Mouse (Mus musculus): ENCODE results near the gene Mbd6.
"Not testable (repeated sequence)": the region's sequence is repeated elsewhere in the genome, so short reads cannot be mapped to it uniquely, and the experiment has no call there.

The Mbd6 gene

DNA sequence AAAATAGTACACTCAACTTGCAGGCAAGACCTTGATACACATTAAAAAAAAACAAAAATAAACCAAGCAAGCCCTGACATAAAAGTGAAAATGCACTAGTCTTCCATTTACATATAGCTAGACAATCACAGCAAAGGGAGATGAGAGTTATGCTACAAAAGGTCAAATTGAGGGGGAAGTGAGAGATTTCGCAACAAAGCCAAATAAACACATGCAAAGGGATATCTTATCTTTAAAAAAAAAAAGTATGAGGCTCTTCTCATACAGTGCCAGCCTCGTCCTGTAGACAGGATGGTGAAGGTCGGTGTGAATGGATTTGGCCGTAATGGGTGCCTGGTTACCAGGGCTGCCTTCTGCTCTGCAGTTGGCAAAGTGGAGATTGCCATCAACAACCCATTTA lies 24.0 kb upstream of the Mbd6 start:
- DNase-seq (ENCODE audit: low spot score): no peak

DNA sequence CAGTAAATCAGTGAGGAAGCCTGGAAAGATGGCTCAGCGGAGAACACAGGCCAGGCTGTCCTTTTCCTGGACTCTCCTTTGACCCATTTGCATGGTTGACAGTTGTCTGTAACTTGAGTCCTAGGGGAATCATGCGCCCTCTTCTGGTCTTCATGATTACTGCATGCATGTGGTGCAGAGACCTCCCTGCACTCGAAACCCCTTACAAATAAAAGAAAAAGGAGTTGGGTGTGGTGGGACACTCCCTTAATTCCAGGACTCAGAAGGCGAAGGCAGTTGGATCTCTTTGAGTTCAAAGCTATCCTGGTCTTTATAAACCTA lies 23.5 kb upstream of the Mbd6 start:
- peak; percentile 74 for DNase-seq (ENCODE audit: low spot score)

DNA sequence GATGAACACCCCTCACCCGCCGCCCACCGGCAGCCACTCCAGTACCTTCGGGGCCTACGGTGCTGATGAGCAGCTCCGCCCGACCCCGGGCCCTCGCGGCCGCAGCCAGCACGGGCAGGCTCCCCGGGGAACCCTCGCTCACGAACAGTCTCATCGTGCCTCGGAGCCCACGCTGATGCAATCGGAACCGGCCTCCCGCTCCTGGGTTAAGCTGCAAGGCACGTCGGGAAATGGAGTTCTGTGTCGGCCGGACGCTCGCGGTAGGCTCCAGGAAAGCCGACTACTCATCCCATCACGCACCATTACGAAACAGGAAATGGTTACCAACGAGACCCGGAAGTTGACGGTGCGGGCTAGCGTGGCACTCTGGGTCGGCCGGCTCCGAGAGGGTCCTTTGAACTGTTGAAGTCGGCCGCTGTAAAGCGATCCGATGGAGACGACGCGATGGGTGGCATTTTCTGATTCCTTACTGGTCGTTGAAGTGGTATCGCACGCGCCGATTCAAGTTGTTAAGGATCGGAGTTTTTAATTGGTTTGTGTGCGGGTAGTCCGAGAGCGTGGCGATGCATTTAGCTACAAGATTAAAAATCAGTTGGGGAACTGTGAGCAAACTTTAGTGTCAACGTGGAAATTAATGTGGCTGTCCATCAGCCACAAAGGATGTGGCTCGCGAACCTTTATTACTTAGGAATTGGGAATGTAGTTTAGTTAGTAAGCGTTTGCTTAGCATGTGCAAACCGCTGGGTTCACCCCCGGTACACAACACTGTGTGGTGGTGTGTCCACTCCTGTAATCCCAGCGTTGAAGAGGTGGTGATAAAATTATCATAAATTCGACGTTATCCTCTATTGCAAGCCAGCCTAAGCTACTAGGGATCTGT lies 22.9 kb upstream of the Mbd6 start, which contains the start of gene Mars:
Gene Mars (minus strand): TSS at position 311 of the 880 bp plus-strand sequence.
- DNase-seq (ENCODE audit: low spot score): peak; percentile 87

DNA sequence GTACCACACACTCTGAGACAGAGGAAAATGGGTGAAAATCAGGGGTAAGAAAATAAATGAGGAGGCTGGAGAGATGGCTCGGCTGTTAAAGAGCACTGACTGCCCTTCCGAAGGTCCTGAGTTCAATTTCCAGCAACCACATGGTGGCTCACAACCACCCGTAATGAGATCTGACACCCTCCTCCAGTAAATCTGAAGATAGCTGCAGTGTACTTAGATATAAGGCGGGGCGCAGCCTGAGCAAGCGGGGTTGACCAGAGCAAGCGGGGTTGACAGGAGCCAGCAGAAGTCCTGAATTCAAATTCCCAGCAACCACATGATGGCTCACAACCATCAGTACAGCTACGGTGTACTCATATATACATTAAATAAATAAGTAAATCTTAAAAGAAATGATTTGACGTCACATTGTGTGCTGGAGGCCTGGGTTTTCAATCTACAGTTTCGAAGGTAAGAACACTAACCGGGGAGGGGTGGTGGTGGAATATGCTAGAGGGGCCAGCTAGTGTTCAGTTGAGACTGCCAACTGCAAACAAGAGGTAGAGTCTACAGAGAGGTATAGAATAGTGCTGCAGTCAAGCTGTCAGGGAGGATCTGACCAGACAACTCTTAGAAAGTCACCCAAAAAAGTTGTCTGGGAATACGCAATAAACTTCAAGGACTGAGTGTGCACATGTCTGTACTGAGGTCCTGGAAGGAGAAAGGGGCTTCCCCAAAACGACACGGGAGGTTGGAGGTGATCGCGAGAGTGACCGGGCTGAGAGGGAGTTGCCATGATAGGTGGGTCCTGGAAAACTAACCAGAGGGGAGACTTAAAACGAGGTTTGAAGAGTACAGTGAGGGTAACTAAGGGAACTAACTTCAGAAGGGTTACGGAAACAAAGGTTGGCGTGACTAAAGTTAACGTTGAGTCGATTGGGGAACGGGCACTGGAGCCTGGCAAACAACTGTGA lies 22.0 kb upstream of the Mbd6 start:
- no peak for DNase-seq (ENCODE audit: low spot score)

DNA sequence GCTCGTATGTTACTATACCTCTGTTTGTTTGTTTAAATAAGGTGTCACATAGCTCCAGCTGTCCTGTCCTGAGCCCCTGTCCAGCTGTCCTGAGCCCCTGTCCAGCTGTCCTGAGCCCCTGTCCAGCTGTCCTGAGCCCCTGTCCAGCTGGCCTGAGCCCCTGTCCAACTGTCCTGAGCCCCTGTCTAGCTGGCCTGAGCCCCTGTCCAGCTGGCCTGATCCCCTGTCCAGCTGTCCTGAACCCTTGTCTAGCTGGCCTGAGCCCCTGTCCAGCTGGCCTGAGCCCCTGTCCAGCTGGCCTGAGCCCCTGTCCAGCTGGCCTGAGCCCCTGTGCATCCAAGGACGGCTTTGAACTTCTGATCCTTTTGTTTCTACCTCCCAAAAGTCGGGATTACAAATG lies 20.3 kb upstream of the Mbd6 start:
- DNase-seq (ENCODE audit: low spot score): not testable (repeated sequence)

DNA sequence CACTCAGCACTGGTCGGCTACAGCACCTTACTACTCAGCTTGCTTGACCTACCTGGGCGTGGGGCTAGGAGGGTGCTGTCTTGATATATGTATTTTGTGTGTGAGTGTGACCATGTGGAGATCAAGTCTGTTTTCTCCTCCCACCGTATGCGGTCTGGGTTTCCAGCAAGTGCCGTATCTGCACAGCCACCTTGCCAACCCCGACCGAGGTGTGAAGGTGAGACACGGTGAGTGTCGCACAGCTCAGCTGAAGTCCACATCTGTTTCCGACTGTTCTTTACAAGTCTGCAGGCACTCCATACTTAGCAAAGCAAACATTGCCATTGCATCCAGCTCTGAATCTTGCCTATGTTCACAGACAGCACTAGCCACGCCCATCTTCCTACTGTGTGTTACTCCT lies 14.3 kb upstream of the Mbd6 start:
- DNase-seq (ENCODE audit: low spot score): no peak

DNA sequence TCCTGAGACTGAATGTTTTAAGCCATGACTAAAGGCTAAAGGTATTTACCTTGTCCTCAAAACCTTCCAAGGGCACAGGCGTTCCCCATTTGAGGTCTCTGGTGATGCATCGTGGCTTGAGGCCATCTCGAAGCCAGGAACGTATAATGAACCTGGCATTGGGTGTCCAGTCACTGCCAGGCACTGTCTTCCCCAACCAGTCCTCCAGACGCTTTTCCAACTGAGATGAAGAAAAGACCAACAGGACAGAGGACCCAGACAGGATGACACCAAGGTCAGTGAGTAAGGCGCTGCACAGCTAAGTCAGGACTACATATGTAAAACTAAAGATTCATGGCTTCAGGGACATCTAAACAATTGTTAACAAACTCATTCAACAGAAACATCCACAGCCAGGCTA lies 11.5 kb upstream of the Mbd6 start:
- no peak for DNase-seq (ENCODE audit: low spot score)

DNA sequence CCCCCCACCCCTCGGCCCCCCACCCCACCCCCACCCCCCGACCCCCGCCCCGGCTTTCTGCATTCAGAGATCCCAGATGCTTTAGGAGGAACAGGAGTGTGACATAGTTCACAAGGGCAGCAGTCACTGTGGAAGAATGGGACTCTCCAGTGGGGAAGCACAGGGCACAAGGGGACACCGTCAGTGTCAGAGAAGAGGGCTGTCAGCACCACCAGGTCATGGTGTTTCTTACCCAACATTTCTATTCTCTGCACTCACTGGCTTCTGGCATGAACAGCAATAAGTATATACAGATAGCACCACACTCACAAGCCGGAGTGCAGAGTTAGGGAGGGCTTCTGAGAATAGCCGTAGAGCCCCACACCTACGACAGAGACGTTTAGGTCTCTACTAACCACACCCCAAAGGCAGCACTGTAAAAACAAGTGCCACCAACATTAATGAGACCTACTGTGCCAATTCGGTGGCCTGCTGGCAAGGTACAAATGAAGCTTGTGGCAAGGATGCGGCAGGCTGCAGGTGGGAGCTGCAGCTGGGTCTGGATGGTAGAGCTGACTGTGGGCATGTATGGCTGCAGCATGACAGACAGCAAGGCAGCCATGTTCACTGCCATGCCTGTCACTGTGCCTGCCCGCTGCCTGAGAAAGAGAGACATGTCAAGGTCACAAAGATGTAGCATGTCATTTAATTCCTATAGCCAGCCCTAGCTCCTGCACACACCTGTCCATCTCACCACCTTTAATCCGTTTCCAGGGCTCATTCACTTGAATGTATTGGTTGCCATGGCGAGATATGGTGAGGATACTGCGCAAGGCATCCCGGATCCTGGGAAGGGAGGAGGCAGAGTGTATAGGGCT lies 8.4 kb upstream of the Mbd6 start:
- no peak for DNase-seq (ENCODE audit: low spot score)

DNA sequence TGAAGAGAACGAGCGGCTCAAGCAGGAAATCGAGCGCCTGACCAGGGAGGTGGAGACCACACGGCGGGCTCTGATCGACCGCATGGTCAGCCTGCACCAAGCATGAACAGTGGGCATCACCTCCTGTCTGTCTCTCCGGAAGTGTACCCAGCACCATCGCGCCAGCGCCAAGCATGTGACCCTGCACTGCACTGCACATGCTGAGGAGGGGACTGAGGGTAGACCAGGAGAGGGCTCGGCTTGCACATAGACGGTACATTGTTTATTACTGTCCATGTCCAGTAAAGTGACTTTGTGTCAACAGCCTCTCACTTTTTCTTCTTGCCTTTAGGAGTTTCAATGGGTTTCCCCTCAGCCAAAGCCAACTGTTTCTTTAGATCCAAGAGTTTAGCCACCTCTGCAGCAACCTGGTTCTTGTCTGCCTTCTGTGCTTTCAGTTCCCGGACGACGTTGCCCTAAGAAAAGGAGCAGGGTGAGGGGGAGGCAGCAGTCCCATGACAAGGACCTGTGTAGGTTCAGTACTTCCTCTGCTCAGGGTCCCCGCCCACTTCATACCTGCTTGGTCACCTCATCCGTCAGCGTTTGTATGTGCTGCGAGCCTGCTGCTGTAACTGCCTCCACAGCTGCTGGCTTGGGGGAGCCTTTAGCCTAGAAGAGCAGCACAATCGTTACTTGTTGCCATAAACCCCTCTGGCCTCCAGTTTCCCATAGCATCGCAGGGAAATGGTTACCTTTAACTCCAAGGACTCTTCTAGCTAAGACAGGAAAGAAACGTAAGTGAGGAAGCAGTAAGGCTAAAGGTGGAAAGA lies 7.4 kb upstream of the Mbd6 start:
- no peak for DNase-seq (ENCODE audit: low spot score)

DNA sequence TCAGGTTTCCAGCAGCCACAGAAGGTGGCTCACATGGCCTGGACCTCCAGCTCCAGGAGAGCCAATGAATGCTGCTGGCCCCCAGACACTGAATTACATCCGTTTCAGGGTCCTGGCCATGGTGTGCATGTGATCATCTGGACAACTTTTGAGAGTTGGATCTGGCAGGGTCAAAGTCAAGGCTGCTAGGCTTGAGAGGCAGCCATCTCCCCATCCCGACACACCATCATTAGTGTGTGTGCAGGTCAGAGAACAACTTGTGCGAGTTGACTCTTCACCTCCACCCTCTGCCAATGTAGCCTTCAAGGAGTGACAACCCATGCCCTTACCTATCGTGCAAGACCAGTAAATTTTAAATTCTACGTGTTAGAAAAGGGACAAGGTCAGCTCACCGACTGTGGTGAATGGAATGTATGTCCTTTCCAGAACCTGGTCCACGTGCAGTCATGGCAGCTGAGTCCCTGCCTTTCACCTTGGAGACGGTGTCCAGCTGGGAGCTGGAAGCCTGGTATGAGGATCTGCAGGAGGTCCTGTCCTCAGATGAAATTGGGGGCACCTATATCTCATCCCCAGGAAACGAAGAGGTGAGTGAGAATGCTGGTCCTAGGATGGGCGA lies 6.2 kb upstream of the Mbd6 start:
- DNase-seq (ENCODE audit: low spot score): no peak

DNA sequence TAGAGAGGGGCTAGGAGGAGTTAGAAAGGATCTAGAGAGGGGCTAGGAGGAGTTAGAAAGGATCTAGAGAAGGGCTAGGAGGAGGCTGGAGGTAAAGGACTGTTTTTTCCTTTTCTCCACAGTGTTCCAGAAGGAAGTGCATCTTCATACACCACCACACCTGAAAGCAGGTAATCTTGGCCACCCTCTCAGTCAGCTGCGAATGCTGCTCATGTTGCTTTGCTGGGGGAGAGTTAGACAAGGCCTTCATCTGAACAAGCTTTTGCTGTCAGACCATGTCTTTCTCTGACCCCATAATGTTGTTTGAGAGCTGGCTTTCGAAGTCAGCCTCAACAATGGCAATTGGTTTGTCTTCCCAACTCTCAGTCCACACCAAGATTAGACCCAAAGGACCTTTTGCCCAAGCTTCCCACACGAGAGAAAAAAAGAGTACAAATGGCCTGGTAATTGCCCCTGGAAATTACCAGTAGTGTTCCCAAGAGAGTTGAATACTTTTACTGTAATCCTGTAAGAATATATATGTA lies 4.8 kb upstream of the Mbd6 start:
- no peak for DNase-seq (ENCODE audit: low spot score)

DNA sequence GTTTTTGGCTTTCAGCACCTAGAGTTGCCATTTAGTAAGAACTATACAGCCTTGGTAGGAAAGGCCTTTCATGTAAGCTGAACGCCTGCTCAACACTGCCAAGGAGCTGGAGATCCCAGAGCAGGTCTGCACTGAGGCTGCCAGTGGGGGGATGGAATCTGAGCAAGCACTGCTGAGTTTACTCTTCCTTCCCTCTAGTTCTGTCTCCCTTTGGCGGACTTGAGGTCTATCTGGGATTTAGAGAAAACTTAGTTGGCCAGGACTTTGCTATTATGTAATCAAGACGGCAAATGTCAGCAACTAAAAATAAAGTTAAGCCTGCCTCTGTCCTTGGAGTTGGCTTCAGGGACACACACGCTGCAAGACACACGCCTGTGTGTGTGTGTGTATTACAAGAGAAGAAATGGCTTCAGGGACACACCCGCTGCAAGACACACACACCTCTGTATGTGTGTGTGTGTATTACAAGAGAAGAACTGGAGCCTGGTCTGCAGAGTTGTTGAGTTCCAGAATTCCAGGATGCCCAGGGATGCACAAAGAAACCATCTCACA lies 4.2 kb upstream of the Mbd6 start:
- no peak for DNase-seq (ENCODE audit: low spot score)

DNA sequence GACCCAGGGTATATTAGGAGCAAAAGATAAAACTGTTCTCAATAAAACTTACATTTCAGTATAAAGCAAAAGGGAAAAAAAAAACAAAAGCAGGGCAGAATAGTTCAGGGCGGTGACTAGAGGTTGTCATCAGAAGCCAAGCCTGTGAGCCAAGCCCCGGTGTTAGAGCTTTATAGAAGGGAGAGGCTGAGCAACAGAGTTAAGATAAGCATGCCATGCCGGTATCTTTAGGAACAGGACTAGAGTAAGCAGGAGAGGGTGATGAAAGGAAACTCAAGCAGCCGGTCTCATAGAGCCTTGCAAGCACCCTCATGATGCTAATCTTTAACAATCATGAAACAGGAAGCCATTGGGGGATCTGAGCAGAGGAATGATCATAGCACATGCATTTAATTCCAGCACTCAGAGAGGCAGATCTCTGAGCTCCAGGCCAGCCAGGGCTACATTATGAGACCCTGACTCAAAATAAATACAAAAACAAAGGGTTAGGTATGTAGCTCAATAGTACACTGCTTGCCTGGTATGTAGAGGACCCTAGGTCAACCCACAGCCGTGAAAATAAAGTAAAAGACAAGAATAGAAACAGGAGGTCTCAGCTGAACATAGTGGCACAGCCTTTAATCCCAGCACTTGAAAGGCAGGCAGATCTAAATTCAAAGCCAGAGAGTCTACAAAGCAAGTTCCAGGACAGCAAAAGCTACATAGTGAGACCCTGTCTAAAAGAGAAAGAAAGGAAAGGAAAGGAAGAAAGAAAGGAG lies 3.2 kb upstream of the Mbd6 start:
- no peak for DNase-seq (ENCODE audit: low spot score)

DNA sequence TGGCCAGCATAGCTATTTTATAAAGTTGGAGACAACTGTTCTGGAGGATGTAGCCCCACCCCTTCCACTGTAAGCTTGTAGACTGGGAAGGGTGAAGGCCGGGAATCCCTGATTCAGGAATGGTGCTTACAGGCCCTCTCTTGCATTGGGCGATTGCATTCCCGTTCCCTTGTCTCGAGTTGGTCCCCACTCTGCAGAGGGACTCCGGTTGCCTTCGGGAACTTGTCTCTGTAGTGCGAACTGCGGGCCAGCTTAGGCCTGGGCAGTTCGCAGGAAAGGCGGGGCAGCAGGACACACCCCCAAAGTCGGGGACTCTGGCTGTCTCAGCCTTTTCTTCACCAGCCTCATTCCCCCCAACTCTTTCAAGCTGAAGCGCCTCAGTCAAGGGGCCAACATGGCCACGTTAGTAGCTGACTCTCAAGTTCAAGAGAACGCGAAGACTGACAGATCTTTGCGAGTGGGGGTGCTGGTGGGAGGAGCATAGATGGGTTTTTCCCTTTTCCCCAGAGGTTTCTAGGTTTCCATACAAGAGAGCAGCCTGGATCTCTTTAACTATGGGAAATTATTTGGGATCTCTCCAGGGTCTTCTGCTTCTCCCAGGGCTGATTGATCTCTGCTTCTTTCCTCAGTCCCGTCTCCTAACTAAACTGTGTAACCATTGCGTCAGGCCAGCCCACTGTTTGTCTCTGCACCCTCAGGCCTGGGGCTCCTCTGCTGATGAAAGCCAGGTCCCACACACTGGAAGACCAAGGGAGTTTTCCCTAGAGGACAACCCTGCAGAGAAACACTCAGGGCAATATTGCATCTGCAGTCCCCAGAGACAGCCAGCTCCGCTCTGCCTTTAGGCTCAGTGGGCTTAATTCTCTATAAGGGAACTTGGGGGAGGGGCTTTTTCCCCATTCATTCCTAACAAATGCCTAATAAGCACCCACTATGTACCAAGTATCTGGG lies 2.4 kb upstream of the Mbd6 start:
- DNase-seq (ENCODE audit: low spot score): peak; percentile 59

DNA sequence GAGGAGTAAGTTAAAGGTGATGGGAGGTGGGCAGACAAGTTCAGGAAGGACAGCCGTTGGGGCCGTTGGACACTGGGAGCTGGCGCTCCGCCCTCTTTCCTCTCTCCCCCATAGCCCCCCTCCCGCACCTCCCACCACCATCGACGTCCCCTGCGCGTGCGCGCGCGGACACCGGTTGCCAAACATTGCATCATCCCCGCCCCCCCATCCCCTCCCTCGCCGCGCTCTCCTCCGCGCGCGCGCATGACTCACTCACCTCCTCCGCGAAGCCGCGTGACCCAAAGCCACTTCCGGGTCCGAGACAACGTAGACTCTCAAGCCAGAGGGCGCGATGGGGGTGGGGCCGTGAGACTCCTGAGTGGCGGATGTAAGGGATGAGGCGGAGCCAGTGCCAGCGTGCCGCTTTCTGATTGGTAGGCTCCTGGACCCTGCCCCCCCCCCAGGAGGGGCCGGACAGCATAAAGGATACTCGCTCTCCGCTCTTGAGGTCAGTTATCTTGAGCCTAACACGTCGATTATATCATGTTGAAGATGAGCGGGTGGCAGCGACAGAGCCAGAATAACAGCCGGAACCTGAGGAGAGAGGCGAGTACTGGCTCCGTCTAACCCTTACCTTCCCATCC lies 1.6 kb upstream of the Mbd6 start:
- peak; percentile 98 for DNase-seq (ENCODE audit: low spot score)

DNA sequence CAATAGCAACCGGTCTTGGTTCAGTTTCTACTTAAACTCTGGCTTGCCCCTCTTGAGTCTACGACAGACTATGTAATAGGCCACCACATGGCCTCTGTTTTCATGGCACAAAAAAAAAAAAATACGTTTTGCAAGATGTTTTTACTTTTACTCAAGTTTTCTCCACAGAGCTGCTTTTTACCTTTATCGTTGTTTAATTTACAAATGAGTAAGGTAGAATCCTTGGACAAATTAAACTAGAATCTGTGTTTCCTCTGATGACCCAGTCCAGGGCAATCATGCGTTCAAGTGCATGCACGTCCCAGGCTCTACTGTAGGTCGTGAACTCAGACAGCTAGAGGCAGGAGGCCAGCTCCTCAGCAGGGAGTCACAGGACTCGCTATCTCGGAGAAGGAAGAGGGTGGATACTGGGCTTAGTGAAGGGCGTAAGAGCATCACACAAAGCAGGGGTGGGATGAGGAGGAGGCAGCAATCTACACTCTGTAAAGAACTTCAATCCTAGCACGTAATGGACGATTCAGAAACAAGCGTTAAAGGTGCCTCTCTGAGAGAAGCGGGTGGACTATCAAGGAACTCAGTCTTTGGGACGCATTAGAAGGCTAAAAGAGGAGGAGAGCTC lies 864 bp upstream of the Mbd6 start:
- peak; percentile 39 for DNase-seq (ENCODE audit: low spot score)

DNA sequence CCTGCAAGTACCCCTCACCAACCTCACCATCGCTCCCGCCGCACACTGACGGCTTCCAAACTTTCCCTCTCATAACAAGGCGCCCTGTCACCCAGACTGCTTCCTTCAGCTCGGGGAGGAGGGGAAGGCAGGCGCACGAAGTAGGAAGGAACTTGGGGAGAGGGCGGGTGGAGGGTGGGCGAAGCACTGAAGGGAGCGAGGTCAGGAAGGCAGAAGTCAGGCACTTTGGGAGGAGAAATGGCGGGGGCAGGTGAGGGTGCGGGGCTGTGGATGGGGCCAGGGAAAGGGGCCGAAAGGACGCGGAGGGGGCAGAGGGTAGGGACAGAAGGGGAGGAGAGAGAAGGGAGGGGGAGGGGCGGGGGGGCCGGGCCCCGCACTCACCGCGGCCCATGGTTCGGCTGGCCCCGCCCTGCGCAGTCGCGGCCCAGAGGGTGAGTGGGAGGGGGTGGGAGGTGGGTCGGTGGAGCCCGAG lies 454 bp downstream of the Mbd6 start:
- no peak for DNase-seq (ENCODE audit: low spot score)
